Mouse (Mus musculus): Measurements from ENCODE around the gene Inafm2. TPM values are rescaled to one million over a fixed set of nuclear protein-coding genes. Genes with fewer than 3 reads are reported as not detected.

Gene Inafm2
- polyA plus RNA-seq, 1 experiment: 10.3 TPM

DNA sequence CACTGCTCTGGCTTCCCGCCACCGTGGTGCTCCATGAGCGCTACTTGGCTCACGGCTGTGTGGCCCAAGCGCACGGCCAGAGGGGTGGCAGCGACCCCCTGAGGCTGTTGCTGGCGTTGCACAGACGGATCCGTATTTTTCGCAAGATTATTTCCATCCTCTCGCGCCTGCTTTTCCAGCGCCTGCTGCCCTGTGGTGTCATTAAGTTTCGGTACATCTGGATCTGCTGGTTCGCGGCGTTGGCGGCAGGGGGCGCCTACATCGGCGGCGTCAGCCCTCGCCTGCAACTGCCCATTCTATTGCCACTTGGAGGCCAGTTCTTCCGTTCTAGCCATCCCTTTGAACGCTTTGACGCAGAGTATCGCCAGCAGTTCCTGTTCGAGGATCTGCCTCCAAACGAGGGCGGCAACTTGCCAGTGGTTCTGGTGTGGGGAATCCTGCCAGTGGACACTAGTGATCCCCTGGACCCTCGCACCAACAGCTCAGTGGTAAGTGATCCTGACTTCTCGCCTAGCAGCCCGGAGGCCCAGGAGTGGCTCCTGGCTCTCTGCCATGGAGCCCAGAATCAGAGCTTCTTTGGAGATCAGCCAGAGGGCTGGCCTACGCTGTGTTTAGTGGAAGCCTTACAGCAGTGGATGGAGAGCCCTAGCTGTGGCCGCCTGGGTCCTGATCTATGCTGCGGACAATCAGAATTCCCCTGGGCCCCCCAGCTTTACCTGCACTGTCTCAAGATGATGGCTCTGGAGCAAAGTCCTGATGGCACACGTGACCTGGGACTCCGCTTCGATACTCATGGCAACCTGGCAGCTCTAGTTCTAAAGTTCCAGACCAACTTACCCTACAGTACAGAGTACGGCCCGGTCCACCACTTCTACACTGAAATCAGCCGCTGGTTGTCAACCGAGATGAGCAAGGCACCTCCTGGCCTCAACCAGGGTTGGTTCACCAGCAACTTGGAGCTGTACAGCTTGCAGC is 45.3 kb downstream of the Inafm2 start:
- peaks cover 4% of the 10 kb centered on the region for H3K27me3 ChIP-seq (ENCODE audit: control insufficient read depth, insufficient read depth, insufficient read length)
- H3K36me3 ChIP-seq (ENCODE audit: control insufficient read depth, insufficient read depth): no peaks in the 10 kb centered on the region
- no peaks in the 10 kb centered on the region for H3K79me2 ChIP-seq (ENCODE audit: control insufficient read depth, insufficient read depth)
- no peaks in the 10 kb centered on the region for H3K79me3 ChIP-seq (ENCODE audit: low read depth)
- H3ac ChIP-seq (ENCODE audit: control insufficient read depth, insufficient read length, low read depth): peak overlapping the region; percentile 6
- TF ChIP-seq CTCF (IDR thresholded peaks at IDR 0.05; ENCODE audit: control insufficient read depth, insufficient read depth, insufficient read length) (peak; percentile 63), MAX (IDR thresholded peaks at IDR 0.05) (no peak)
- no peak overlapping the region for H3K4me3 ChIP-seq (ENCODE audit: insufficient read depth, poor library complexity, severe bottlenecking)

- Histone ChIP-seq H3K27me3 (ENCODE audit: control insufficient read depth, insufficient read depth, insufficient read length) (peaks cover 4% of the 10 kb centered on the region), H3K36me3 (ENCODE audit: control insufficient read depth, insufficient read depth) (no peaks in the 10 kb centered on the region), H3K79me3 (ENCODE audit: low read depth) (no peaks in the 10 kb centered on the region), H3ac (ENCODE audit: control insufficient read depth, insufficient read length, low read depth) (no peak overlapping the region), H3K79me2 (ENCODE audit: control insufficient read depth, insufficient read depth) (no peaks in the 10 kb centered on the region), H3K4me3 (ENCODE audit: insufficient read depth, poor library complexity, severe bottlenecking) (no peak overlapping the region)
- TF ChIP-seq CEBPB (IDR thresholded peaks at IDR 0.05; ENCODE audit: low read depth): no peak
- TF ChIP-seq MYOD1 (IDR thresholded peaks at IDR 0.05; ENCODE audit: control insufficient read depth, insufficient read length, low read depth): no peak
- no peak for TF ChIP-seq MAX (IDR thresholded peaks at IDR 0.05)
- no peak for TF ChIP-seq MYOG (IDR thresholded peaks at IDR 0.05; ENCODE audit: control insufficient read depth, extremely low read depth, insufficient read length)
- no peak for TF ChIP-seq FOSL1 (IDR thresholded peaks at IDR 0.05; ENCODE audit: insufficient read depth, low read length, poor library complexity, severe bottlenecking)
- no peak for TF ChIP-seq USF1 (IDR thresholded peaks at IDR 0.05; ENCODE audit: low read depth)
These were observed 46.2 kb downstream of the Inafm2 start for GRCm38 (mm10) chr2:118791591-118792258.

DNA sequence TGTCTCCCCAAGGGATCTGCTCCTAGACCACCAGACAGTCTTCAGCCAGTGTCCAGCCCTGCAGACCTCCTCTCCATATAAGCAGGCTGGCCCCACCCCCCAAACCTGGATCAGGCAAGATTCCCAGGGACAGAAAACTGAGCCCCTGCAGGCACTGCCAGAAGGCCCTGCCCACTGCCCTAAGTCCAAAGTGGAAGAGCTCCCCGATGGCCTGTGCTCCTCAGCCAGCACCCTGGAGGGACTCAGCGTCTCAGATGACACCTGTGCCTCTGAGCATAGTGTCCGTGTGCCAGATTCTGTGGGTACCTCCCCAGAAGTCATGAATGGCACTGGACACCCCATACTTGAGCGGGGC is 46.7 kb downstream of the Inafm2 start:
- H3K4me3 ChIP-seq (ENCODE audit: insufficient read depth, poor library complexity, severe bottlenecking): no peak overlapping the region
- no peaks in the 10 kb centered on the region for H3K79me2 ChIP-seq (ENCODE audit: control insufficient read depth, insufficient read depth)
- H3K79me3 ChIP-seq (ENCODE audit: low read depth): no peaks in the 10 kb centered on the region
- no peak for TF ChIP-seq FOSL1 (IDR thresholded peaks at IDR 0.05; ENCODE audit: insufficient read depth, low read length, poor library complexity, severe bottlenecking)
- TF ChIP-seq MYOD1 (IDR thresholded peaks at IDR 0.05; ENCODE audit: control insufficient read depth, insufficient read length, low read depth): no peak
- TF ChIP-seq MYOG (IDR thresholded peaks at IDR 0.05; ENCODE audit: control insufficient read depth, extremely low read depth, insufficient read length): no peak
- no peak for TF ChIP-seq CTCF (IDR thresholded peaks at IDR 0.05; ENCODE audit: control insufficient read depth, insufficient read depth, insufficient read length)
- TF ChIP-seq CEBPB (IDR thresholded peaks at IDR 0.05; ENCODE audit: low read depth): no peak
- TF ChIP-seq USF1 (IDR thresholded peaks at IDR 0.05; ENCODE audit: low read depth): no peak
- no peak for TF ChIP-seq MAX (IDR thresholded peaks at IDR 0.05)
- peaks cover 4% of the 10 kb centered on the region for H3K27me3 ChIP-seq (ENCODE audit: control insufficient read depth, insufficient read depth, insufficient read length)
- no peak overlapping the region for H3ac ChIP-seq (ENCODE audit: control insufficient read depth, insufficient read length, low read depth)
- no peaks in the 10 kb centered on the region for H3K36me3 ChIP-seq (ENCODE audit: control insufficient read depth, insufficient read depth)

GRCm38 (mm10) chr2:118793636-118794035 is 48.1 kb downstream of the Inafm2 start:
- no peak for TF ChIP-seq CTCF (IDR thresholded peaks at IDR 0.05; ENCODE audit: control insufficient read depth, insufficient read depth, insufficient read length)
- Histone ChIP-seq H3K4me3 (ENCODE audit: insufficient read depth, poor library complexity, severe bottlenecking) (no peak overlapping the region), H3K79me2 (ENCODE audit: control insufficient read depth, insufficient read depth) (no peaks in the 10 kb centered on the region), H3ac (ENCODE audit: control insufficient read depth, insufficient read length, low read depth) (no peak overlapping the region), H3K36me3 (ENCODE audit: control insufficient read depth, insufficient read depth) (no peaks in the 10 kb centered on the region), H3K79me3 (ENCODE audit: low read depth) (no peaks in the 10 kb centered on the region), H3K27me3 (ENCODE audit: control insufficient read depth, insufficient read depth, insufficient read length) (peaks cover 4% of the 10 kb centered on the region)

Other genes starting within 250 kb of the Inafm2 start
- 0.42 TPM for gene Bmf, start 196.1 kb upstream of the Inafm2 start, polyA plus RNA-seq (2012; fragmentation: generic; extraction: Trizol)
- gene Bub1b, start 147.5 kb upstream of the Inafm2 start, polyA plus RNA-seq (2012; fragmentation: generic; extraction: Trizol): 54.9 TPM
- 0.13 TPM for gene Pak6, start 82.5 kb upstream of the Inafm2 start, polyA plus RNA-seq (2012; fragmentation: generic; extraction: Trizol)
- gene Ankrd63, start 41.8 kb upstream of the Inafm2 start, polyA plus RNA-seq (2012; fragmentation: generic; extraction: Trizol): 0.02 TPM
- gene Plcb2, start 17.3 kb upstream of the Inafm2 start, polyA plus RNA-seq (2012; fragmentation: generic; extraction: Trizol): not detected
- 9.3 TPM for gene Ccdc9b, start 16.9 kb downstream of the Inafm2 start, polyA plus RNA-seq (2012; fragmentation: generic; extraction: Trizol)
- not detected for gene Phgr1, start 27.0 kb downstream of the Inafm2 start, polyA plus RNA-seq (2012; fragmentation: generic; extraction: Trizol)
- gene Disp2, start 34.0 kb downstream of the Inafm2 start, polyA plus RNA-seq (2012; fragmentation: generic; extraction: Trizol): 0.05 TPM
- gene Knstrn, start 68.2 kb downstream of the Inafm2 start, polyA plus RNA-seq (2012; fragmentation: generic; extraction: Trizol): 76.0 TPM
- 15.2 TPM for gene Ivd, start 116.2 kb downstream of the Inafm2 start, polyA plus RNA-seq (2012; fragmentation: generic; extraction: Trizol)
- 8.6 TPM for gene Bahd1, start 154.6 kb downstream of the Inafm2 start, polyA plus RNA-seq (2012; fragmentation: generic; extraction: Trizol)
- gene Chst14, start 180.7 kb downstream of the Inafm2 start, polyA plus RNA-seq (2012; fragmentation: generic; extraction: Trizol): 21.3 TPM